Mouse (Mus musculus): ENCODE data around the gene Gtpbp8. TPM values are rescaled to one million over a fixed set of nuclear protein-coding genes. Genes with fewer than 3 reads are reported as not detected.

The Gtpbp8 gene
- polyA plus RNA-seq, 1 experiment from 2014 or later = 30.5 TPM

- DNase-seq (ENCODE audit: low spot score) (no peak), ATAC-seq (replicated peaks; ENCODE audit: low FRiP score, low TSS enrichment, low read depth) (no peak)
- Histone ChIP-seq H3K4me1 (replicated peaks; ENCODE audit: control insufficient read depth, insufficient read depth, low read length) (peaks cover 25% of the 10 kb centered on the region), H3K9me3 (ENCODE audit: control insufficient read depth, low read length) (no peaks in the 10 kb centered on the region), H3K4me3 (ENCODE audit: low read depth, low read length) (no peak overlapping the region), H3K27ac (ENCODE audit: low read depth) (0 out of 2 replicates have a peak overlapping the region, but pooled peaks have one; percentile 22), H3K4me2 (ENCODE audit: low read length) (no peak overlapping the region), H3K36me3 (ENCODE audit: control insufficient read depth, insufficient read depth, low read length) (peaks cover 23% of the 10 kb centered on the region), H3K27me3 (replicated peaks; ENCODE audit: control insufficient read depth, insufficient read depth, low read length) (no peaks in the 10 kb centered on the region), H3K9ac (ENCODE audit: low read length) (no peak overlapping the region)
- WGBS = 65% methylated on average over 2 of the region's 2 CpGs
Measured at GRCm38 (mm10) chr16:44722666-44723065, 23.5 kb downstream of the Gtpbp8 start.

- Histone ChIP-seq H3K27me3 (replicated peaks; ENCODE audit: control insufficient read depth, insufficient read depth, low read length) (no peaks in the 10 kb centered on the region), H3K4me2 (ENCODE audit: low read length) (no peak overlapping the region), H3K4me3 (ENCODE audit: low read depth, low read length) (no peak overlapping the region), H3K4me1 (replicated peaks; ENCODE audit: control insufficient read depth, insufficient read depth, low read length) (peaks cover 22% of the 10 kb centered on the region), H3K36me3 (ENCODE audit: control insufficient read depth, insufficient read depth, low read length) (peaks cover 16% of the 10 kb centered on the region), H3K27ac (ENCODE audit: low read depth) (no peak overlapping the region), H3K9me3 (ENCODE audit: control insufficient read depth, low read length) (no peaks in the 10 kb centered on the region), H3K9ac (ENCODE audit: low read length) (no peak overlapping the region)
- no peak for DNase-seq (ENCODE audit: low spot score)
- WGBS = 84% methylated on average over 3 of the region's 3 CpGs
- ATAC-seq (replicated peaks; ENCODE audit: low FRiP score, low TSS enrichment, low read depth) = no peak
Measured at GRCm38 (mm10) chr16:44720518-44720917, 25.6 kb downstream of the Gtpbp8 start.

GRCm38 (mm10) chr16:44719349-44719748 is 26.8 kb downstream of the Gtpbp8 start:
- no peak for ATAC-seq (replicated peaks; ENCODE audit: low FRiP score, low TSS enrichment, low read depth)
- no peaks in the 10 kb centered on the region for H3K27me3 ChIP-seq (replicated peaks; ENCODE audit: control insufficient read depth, insufficient read depth, low read length)
- WGBS = 77% methylated on average over 7 of the region's 7 CpGs
- DNase-seq (ENCODE audit: low spot score) = no peak
- no peak overlapping the region for H3K4me2 ChIP-seq (ENCODE audit: low read length)
- no peak overlapping the region for H3K27ac ChIP-seq (ENCODE audit: low read depth)
- no peaks in the 10 kb centered on the region for H3K9me3 ChIP-seq (ENCODE audit: control insufficient read depth, low read length)
- peaks cover 16% of the 10 kb centered on the region for H3K36me3 ChIP-seq (ENCODE audit: control insufficient read depth, insufficient read depth, low read length)
- no peak overlapping the region for H3K9ac ChIP-seq (ENCODE audit: low read length)
- H3K4me3 ChIP-seq (ENCODE audit: low read depth, low read length) = no peak overlapping the region
- peaks cover 19% of the 10 kb centered on the region for H3K4me1 ChIP-seq (replicated peaks; ENCODE audit: control insufficient read depth, insufficient read depth, low read length)

GRCm38 (mm10) chr16:44717838-44718237 is 28.3 kb downstream of the Gtpbp8 start:
- no peak for ATAC-seq (replicated peaks; ENCODE audit: low FRiP score, low TSS enrichment, low read depth)
- Histone ChIP-seq H3K4me1 (replicated peaks; ENCODE audit: control insufficient read depth, insufficient read depth, low read length) (peaks cover 9% of the 10 kb centered on the region), H3K27ac (ENCODE audit: low read depth) (no peak overlapping the region), H3K36me3 (ENCODE audit: control insufficient read depth, insufficient read depth, low read length) (peaks cover 16% of the 10 kb centered on the region), H3K4me2 (ENCODE audit: low read length) (no peak overlapping the region), H3K9ac (ENCODE audit: low read length) (no peak overlapping the region), H3K9me3 (ENCODE audit: control insufficient read depth, low read length) (no peaks in the 10 kb centered on the region), H3K27me3 (replicated peaks; ENCODE audit: control insufficient read depth, insufficient read depth, low read length) (no peaks in the 10 kb centered on the region), H3K4me3 (ENCODE audit: low read depth, low read length) (no peak overlapping the region)
- WGBS = 83% methylated on average over 2 of the region's 2 CpGs
- no peak for DNase-seq (ENCODE audit: low spot score)

GRCm38 (mm10) chr16:44717141-44717634 is 29.0 kb downstream of the Gtpbp8 start:
- 78% methylated on average over 2 of the region's 2 CpGs for WGBS
- no peak overlapping the region for H3K4me3 ChIP-seq (ENCODE audit: low read depth, low read length)
- H3K27ac ChIP-seq (ENCODE audit: low read depth) = no peak overlapping the region
- ATAC-seq (replicated peaks; ENCODE audit: low FRiP score, low TSS enrichment, low read depth) (peak; percentile 60; the same call in 1 of the 2 replicates), DNase-seq (ENCODE audit: low spot score) (no peak)
- no peaks in the 10 kb centered on the region for H3K27me3 ChIP-seq (replicated peaks; ENCODE audit: control insufficient read depth, insufficient read depth, low read length)
- H3K36me3 ChIP-seq (ENCODE audit: control insufficient read depth, insufficient read depth, low read length) = peaks cover 16% of the 10 kb centered on the region
- H3K9ac ChIP-seq (ENCODE audit: low read length) = no peak overlapping the region
- H3K4me1 ChIP-seq (replicated peaks; ENCODE audit: control insufficient read depth, insufficient read depth, low read length) = 0 out of 2 replicates have a peak, but pooled peaks cover 2% of the 10 kb centered on the region
- no peaks in the 10 kb centered on the region for H3K9me3 ChIP-seq (ENCODE audit: control insufficient read depth, low read length)
- H3K4me2 ChIP-seq (ENCODE audit: low read length) = no peak overlapping the region

- Histone ChIP-seq H3K27me3 (replicated peaks; ENCODE audit: control insufficient read depth, insufficient read depth, low read length) (no peaks in the 10 kb centered on the region), H3K4me1 (replicated peaks; ENCODE audit: control insufficient read depth, insufficient read depth, low read length) (no peaks in the 10 kb centered on the region), H3K36me3 (ENCODE audit: control insufficient read depth, insufficient read depth, low read length) (peaks cover 16% of the 10 kb centered on the region), H3K9ac (ENCODE audit: low read length) (no peak overlapping the region), H3K4me2 (ENCODE audit: low read length) (no peak overlapping the region), H3K27ac (ENCODE audit: low read depth) (no peak overlapping the region), H3K4me3 (ENCODE audit: low read depth, low read length) (no peak overlapping the region), H3K9me3 (ENCODE audit: control insufficient read depth, low read length) (no peaks in the 10 kb centered on the region)
- ATAC-seq (replicated peaks; ENCODE audit: low FRiP score, low TSS enrichment, low read depth) (0 out of 2 replicates have a peak, but pooled peaks have one; percentile 60), DNase-seq (ENCODE audit: low spot score) (no peak)
- 40% methylated on average over 10 of the region's 10 CpGs for WGBS
Measured at GRCm38 (mm10) chr16:44716305-44717140, 29.6 kb downstream of the Gtpbp8 start.

GRCm38 (mm10) chr16:44703458-44703857 is 42.7 kb downstream of the Gtpbp8 start:
- no peaks in the 10 kb centered on the region; the same call in none of the 2 replicates for H3K4me1 ChIP-seq (replicated peaks; ENCODE audit: control insufficient read depth, insufficient read depth, low read length)
- no peaks in the 10 kb centered on the region for H3K27me3 ChIP-seq (replicated peaks; ENCODE audit: control insufficient read depth, insufficient read depth, low read length)
- peak; percentile 53 for DNase-seq (ENCODE audit: low spot score)
- ATAC-seq (replicated peaks; ENCODE audit: low FRiP score, low TSS enrichment, low read depth) = 0 out of 2 replicates have a peak, but pooled peaks have one; percentile 36
- peak overlapping the region; percentile 70 for H3K27ac ChIP-seq (ENCODE audit: low read depth)
- H3K9ac ChIP-seq (ENCODE audit: low read length) = no peak overlapping the region
- H3K4me3 ChIP-seq (ENCODE audit: low read depth, low read length) = no peak overlapping the region
- no peaks in the 10 kb centered on the region for H3K36me3 ChIP-seq (ENCODE audit: control insufficient read depth, insufficient read depth, low read length)
- no peak overlapping the region for H3K4me2 ChIP-seq (ENCODE audit: low read length)
- no peaks in the 10 kb centered on the region for H3K9me3 ChIP-seq (ENCODE audit: control insufficient read depth, low read length)
- WGBS = 24% methylated on average over 4 of the region's 4 CpGs

GRCm38 (mm10) chr16:44702272-44702671 is 43.9 kb downstream of the Gtpbp8 start:
- H3K9me3 ChIP-seq (ENCODE audit: control insufficient read depth, low read length) = no peaks in the 10 kb centered on the region
- H3K4me3 ChIP-seq (ENCODE audit: low read depth, low read length) = no peak overlapping the region
- no peak overlapping the region for H3K27ac ChIP-seq (ENCODE audit: low read depth)
- WGBS = 76% methylated on average over 5 of the region's 5 CpGs
- peaks cover 2% of the 10 kb centered on the region for H3K4me1 ChIP-seq (replicated peaks; ENCODE audit: control insufficient read depth, insufficient read depth, low read length)
- H3K9ac ChIP-seq (ENCODE audit: low read length) = no peak overlapping the region
- ATAC-seq (replicated peaks; ENCODE audit: low FRiP score, low TSS enrichment, low read depth) (no peak), DNase-seq (ENCODE audit: low spot score) (no peak)
- no peaks in the 10 kb centered on the region for H3K36me3 ChIP-seq (ENCODE audit: control insufficient read depth, insufficient read depth, low read length)
- H3K27me3 ChIP-seq (replicated peaks; ENCODE audit: control insufficient read depth, insufficient read depth, low read length) = no peaks in the 10 kb centered on the region
- no peak overlapping the region for H3K4me2 ChIP-seq (ENCODE audit: low read length)
